Mouse (Mus musculus) lung, postnatal 36 days (tissue): Measurements from ENCODE around the gene Riok1.

Experiments used
- DNase-seq: peaks from one replicate; pipeline ENCODE4 v3.0.0; 2022; ENCODE audit warnings: mixed read lengths

The Riok1 gene

GRCm38 (mm10) chr13:38036343-38037043 lies at the start of gene Riok1:
TSS of gene Riok1 (plus strand) at chr13:38036995.
- DNase-seq: peak; percentile 6

DNA sequence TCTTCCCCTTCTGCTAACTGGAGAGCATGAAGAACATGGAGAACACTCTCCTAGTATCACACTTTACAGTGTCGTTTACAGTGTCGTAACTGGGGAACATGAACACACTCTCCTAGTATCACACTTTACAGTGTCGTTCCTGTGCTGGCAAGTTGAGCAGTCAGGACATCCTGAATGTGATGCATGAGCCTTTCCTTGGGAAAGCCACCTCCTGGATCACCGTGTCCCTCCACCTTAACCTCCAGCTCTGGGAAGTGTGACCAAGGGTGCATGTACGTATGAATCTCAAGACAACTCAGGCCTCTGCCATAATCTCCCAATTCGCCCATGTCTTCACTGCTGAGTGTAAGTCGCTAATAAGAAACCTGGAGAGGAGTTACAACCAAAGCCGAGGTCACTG lies 47.1 kb upstream of the Riok1 start:
- no peak for DNase-seq

DNA sequence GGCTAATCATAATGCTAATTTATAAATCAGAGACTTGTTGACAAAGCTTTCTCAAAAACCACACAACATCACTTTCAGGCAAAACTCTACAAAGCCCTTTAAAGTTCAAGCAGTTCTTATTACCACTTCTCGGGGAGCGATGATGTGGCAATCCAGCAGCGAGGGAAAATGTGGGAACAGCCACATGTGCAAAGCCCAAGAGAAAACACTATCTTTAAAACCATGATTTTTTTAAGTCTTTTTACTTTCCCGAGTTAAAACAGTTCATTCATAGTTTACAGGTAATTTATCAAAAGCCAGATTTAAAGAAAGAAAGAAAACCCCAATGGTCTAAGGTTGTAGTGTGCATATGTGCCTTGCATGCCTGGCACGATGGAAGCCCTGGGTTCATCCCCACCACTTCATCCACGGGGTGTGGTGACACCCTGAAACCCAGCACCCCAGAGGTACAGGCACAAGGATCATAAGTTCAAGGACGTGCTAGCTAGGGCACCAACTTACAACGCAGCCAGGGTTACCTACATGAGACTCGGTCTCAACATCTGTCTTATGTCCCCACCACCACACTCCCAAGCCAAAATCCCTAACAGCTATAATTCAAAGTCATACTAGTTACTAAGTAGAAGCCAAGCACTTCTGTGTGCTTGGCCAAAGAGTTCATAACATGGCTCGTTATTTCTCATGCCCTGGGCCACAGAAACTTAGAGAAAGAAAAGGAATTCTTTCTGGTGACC lies 44.0 kb upstream of the Riok1 start:
- DNase-seq: peak; percentile 60

DNA sequence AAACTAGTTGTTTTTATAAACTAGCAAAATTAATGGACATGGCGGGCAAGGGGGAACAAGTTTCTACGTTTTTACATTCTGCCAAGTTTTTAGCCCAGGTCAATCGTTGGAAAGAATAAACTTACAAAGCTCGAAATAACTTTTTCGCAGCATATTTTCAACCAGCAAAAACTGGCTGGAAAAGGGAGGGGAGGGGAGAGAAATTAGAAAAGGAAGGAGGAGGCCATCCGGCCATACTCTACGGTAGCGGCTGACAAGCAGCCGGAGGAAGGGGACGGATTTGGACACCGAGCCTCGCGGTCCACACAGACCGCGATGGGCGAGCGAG lies 43.5 kb upstream of the Riok1 start:
- DNase-seq: no peak

- peak; percentile 97 for DNase-seq
Observed at GRCm38 (mm10) chr13:37993704-37994404, 42.9 kb upstream of the Riok1 start, which contains the start of gene Ssr1. TSS of gene Ssr1 (minus strand) at chr13:37994217.

DNA sequence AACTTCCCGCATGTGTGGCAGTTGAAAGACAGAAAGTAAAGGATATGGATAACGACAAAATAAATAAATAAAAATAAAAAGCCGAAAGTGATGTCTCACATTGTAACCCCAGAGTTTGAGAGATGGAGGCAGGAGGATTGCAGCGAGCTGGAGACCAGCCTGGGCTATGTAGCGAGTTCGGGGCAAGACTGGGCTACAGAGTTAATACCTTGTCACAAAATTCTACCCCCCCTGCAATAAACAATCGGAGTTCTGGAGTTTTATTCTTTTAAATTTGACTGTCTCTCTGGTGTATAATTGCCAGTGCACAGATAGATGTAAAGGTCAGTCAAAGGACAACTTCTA lies 42.4 kb upstream of the Riok1 start:
- no peak for DNase-seq

- DNase-seq: no peak
Observed at GRCm38 (mm10) chr13:37999713-38000112, 37.1 kb upstream of the Riok1 start.

GRCm38 (mm10) chr13:38002461-38002860 lies 34.3 kb upstream of the Riok1 start:
- DNase-seq: no peak

DNA sequence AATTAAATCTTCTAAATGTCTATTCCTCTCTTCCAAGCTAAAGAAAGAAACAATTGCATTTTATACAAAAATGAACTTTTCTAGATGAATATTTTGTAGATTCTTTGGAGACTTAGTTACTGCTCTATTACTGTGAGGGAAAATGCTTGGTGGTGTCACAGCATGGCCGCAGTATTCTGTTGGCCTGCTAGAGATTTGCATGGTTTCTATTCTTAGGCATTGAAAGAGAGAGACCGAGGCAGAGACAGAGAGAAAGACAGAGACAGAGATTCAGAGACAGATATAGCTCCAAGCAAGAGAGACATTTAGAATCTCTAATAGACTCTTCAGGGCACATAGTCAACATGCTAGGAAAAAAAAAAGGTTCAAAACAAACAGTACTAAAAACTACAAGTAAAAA lies 28.8 kb upstream of the Riok1 start:
- DNase-seq: no peak

- peak; percentile 46 for DNase-seq
Observed at GRCm38 (mm10) chr13:38009721-38010408, 26.9 kb upstream of the Riok1 start.

DNA sequence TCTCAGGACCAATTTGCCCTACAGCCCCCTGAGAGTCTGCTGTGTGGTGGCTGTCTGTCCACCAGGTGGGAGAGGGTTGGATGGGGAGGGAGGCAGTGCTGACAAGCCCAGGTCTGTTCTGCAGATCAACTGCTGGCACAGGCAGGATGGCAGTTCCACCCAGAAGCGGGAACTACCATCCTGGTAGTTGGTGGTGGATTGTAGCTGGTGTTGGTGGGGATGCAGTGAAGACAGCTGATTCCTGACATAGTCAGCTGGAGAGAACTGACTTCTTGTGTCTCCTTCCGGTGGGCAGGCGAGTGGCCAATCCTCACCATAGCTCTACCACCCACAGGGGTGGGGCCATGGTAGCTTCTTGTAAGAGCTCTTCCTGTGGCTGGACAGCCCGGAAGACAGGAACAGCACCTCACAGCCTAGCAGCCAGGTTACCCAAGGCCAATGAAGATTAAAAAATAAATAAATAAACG lies 26.3 kb upstream of the Riok1 start:
- DNase-seq: peak; percentile 19

GRCm38 (mm10) chr13:38012436-38012835 lies 24.4 kb upstream of the Riok1 start:
- no peak for DNase-seq

DNA sequence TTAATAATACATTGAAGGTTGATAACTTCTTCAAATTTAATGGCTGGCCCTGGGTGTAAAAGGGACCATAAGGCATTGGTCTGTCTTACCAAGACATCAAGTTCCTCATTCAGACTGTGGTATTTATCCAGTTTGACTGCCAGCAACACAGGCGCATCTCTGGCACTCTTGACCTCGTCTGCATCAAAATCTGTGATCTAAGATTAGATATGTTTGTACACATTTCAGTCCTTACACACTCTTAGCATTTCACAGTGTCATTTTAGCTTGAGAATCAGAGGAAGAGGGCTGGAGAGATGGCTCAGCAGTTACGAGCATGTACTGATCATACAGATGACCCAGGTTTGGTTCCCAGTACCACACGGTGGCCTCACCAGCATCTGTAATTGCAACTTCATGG lies 21.2 kb upstream of the Riok1 start:
- DNase-seq: no peak

GRCm38 (mm10) chr13:38018791-38019190 lies 18.0 kb upstream of the Riok1 start:
- no peak for DNase-seq

GRCm38 (mm10) chr13:38025874-38026273 lies 10.9 kb upstream of the Riok1 start:
- peak; percentile 9 for DNase-seq

- DNase-seq: no peak
Observed at GRCm38 (mm10) chr13:38027618-38028248, 9.1 kb upstream of the Riok1 start.

- no peak for DNase-seq
Observed at GRCm38 (mm10) chr13:38028407-38028806, 8.4 kb upstream of the Riok1 start.

DNA sequence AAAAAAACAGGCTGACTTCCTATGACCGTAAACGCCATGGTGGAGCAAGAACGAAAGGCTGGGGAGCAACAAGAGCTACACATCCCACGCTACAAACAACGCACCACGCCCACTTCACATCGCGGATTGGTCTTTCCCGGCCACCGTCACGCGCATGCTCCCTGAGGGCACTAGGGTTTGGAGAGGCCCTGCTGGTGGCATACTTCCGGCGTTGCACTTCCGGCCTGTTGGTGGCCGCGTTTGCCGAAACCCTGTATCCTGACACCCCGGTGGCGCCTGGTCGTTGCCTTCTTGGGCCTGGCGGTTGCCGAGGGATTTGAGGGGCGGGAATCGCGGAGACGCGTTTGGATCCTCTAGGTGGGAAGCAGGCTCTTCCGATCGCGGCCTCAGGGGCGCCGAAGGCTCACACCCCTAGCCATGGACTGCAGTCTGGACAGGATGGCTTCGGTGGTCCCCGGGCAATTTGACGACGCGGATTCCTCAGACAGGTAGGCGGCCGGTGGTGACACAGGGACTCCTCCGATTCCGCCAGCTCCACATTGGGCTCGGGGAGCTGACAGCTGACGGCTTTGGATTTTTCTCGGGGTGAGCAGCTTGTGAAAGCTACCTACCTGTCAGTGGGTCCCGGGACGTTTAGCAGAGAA lies 371 bp downstream of the Riok1 start, which contains the start of gene Cage1:
Cage1 (minus strand) TSS at position 26 of the 644 bp plus-strand sequence.
- peak; percentile 98 for DNase-seq

DNA sequence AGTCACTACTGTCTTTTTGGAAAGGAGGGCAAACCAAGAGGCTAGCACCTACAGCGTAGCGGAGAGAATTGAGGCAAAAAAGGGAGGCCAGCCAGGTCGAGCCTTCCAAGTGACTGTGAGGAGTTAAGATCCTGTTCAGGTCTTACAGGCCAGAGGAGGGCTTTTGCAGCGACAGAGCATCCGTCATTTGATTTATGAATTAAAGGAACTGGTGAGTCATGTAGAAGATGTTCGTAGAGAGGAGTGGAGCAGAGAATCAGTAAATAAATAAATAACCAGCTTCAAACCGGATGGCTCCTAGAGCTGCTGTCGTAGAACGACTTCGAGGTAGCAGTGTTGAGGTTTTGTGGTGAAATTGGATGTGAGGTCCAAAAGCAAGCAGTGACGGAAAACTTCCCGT lies 1.0 kb downstream of the Riok1 start:
- DNase-seq: no peak

DNA sequence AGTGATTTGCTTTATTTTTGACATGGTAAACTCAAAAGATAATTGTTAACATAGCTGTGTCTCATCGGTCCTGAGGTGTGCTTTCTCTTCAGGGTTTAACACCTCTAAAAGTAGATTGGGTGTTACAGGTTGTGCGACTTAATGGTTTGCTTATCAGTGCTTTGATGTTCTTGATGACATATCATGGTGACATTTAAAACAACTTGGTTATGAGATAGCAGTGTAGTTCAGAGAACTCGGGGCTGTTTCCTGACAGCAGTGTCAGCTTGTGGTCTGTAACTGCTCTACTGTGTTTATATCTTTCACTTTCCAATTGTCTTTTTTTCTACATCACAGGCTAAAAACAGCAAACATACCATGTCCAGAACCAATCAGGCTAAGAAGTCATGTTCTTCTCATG lies 13.1 kb downstream of the Riok1 start:
- DNase-seq: no peak

- no peak for DNase-seq
Observed at GRCm38 (mm10) chr13:38062678-38063077, 25.9 kb downstream of the Riok1 start.
